Mouse (Mus musculus) left cerebral cortex, adult 8-10 months (tissue): ENCODE data around the gene Iqgap1. TPM values are rescaled to one million over a fixed set of nuclear protein-coding genes. Genes with fewer than 3 reads are reported as not detected.
"Not testable (repeated sequence)": the region's sequence is repeated elsewhere in the genome, so short reads cannot be mapped to it uniquely, and the experiment has no call there.

Source experiments
- DNase-seq, 2 experiments: peaks; one replicate each; pipeline ENCODE4 v3.0.0; 2022; ENCODE audit warnings: low spot score in 2 of 2
- total RNA-seq, 4 experiments: library from RNA; stranded (reverse); gene quantifications; 2 replicates each; pipeline ENCODE4 v1.2.4; 2022

Gene Iqgap1
- total RNA-seq, 4 experiments from 2014 or later = 18.0 to 29.9 (median 24.9) TPM

GRCm38 (mm10) chr7:80773834-80774614 is 51.8 kb downstream of the Iqgap1 start:
- peak in 1 of 2 experiments; percentile 36 for DNase-seq

- no peak for DNase-seq
Measured at GRCm38 (mm10) chr7:80770466-80770865, 55.3 kb downstream of the Iqgap1 start.

GRCm38 (mm10) chr7:80766861-80767312 is 58.9 kb downstream of the Iqgap1 start:
- peak; percentile 46 to 86 for DNase-seq

- peak in 1 of 2 experiments; percentile 64 for DNase-seq
Measured at GRCm38 (mm10) chr7:80766072-80766471, 59.7 kb downstream of the Iqgap1 start.

- DNase-seq = no peak
Measured at GRCm38 (mm10) chr7:80763864-80764437, 61.8 kb downstream of the Iqgap1 start.

- no peak for DNase-seq
Measured at GRCm38 (mm10) chr7:80762297-80762696, 63.5 kb downstream of the Iqgap1 start.

GRCm38 (mm10) chr7:80754086-80754485 is 71.7 kb downstream of the Iqgap1 start:
- DNase-seq = no peak

- no peak for DNase-seq
Measured at GRCm38 (mm10) chr7:80753613-80754012, 72.2 kb downstream of the Iqgap1 start.

GRCm38 (mm10) chr7:80749624-80750023 is 76.2 kb downstream of the Iqgap1 start:
- no peak for DNase-seq

GRCm38 (mm10) chr7:80749109-80749508 is 76.7 kb downstream of the Iqgap1 start:
- not testable (repeated sequence) for DNase-seq

GRCm38 (mm10) chr7:80747371-80747770 is 78.4 kb downstream of the Iqgap1 start:
- DNase-seq = no peak

GRCm38 (mm10) chr7:80746166-80746761 is 79.5 kb downstream of the Iqgap1 start:
- no peak for DNase-seq

- no peak for DNase-seq
Measured at GRCm38 (mm10) chr7:80745746-80746145, 80.0 kb downstream of the Iqgap1 start.

- DNase-seq = no peak
Measured at GRCm38 (mm10) chr7:80745250-80745649, 80.5 kb downstream of the Iqgap1 start.

GRCm38 (mm10) chr7:80743920-80744630 is 81.7 kb downstream of the Iqgap1 start:
- DNase-seq = no peak

- no peak for DNase-seq
Measured at GRCm38 (mm10) chr7:80742671-80743070, 83.1 kb downstream of the Iqgap1 start.

GRCm38 (mm10) chr7:80740954-80741353 is 84.8 kb downstream of the Iqgap1 start:
- peak; percentile 35 to 42 for DNase-seq

- DNase-seq = no peak
Measured at GRCm38 (mm10) chr7:80736199-80736598, 89.6 kb downstream of the Iqgap1 start.

GRCm38 (mm10) chr7:80732986-80733385 is 92.8 kb downstream of the Iqgap1 start:
- DNase-seq = no peak

GRCm38 (mm10) chr7:80729662-80730061 is 96.1 kb downstream of the Iqgap1 start:
- DNase-seq = peak in 1 of 2 experiments; percentile 65

GRCm38 (mm10) chr7:80721041-80721440 is 104.7 kb downstream of the Iqgap1 start:
- peak; percentile 27 to 78 for DNase-seq

GRCm38 (mm10) chr7:80719582-80719981 is 106.2 kb downstream of the Iqgap1 start:
- DNase-seq = no peak
